In the genomic region with DNA sequence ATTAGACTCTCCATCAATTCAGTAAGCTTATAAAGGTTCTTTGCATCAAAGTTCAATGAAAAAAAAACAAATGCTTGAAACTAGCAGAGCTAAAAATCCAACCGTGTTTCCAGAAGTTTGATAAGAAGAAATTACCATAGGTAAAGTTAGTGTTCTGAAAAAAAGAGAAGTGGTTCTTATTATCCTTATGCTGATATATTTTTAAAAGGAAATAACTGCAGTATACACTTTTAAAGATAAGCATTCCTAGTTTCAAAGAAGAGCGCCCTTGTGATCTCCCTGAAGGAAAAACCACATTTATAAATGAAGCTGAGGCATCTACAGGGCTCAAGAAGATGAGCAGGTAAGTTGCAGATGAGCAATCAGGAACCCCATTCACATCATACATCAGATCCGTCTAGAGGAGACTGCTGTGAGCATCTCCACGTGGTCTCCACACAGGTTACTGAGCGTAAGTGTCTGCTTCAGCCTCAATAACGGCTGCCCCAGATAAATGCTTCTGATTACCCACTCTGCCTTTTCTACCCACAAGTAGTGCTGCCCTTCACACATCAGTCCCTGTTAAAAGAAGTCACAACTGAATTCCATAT, we compare ENCODE assay signal across 30 mouse cellular contexts.
"Had no signal": no experiment of that assay in that cellular context is flagged by ENCODE, and none has a peak within 500 bp of the region (broad histone marks: within the 10 kb centered on the region; RNA-seq: fewer than 3 reads in every experiment).

No protein-coding gene starts in this region.

- H3K9ac ChIP-seq: heart, embryonic 12.5 days; heart, embryonic 13.5 days; heart, embryonic 15.5 days; hindbrain, embryonic 12.5 days; hindbrain, embryonic 13.5 days; hindbrain, embryonic 14.5 days; hindbrain, embryonic 15.5 days; intestine, embryonic 15.5 days; kidney, embryonic 15.5 days had no signal

- H3K36me3 ChIP-seq: heart, embryonic 12.5 days; heart, embryonic 13.5 days; heart, embryonic 15.5 days; hindbrain, embryonic 10.5 days; hindbrain, embryonic 12.5 days; hindbrain, embryonic 13.5 days; hindbrain, embryonic 15.5 days; intestine, embryonic 15.5 days; kidney, embryonic 15.5 days had no signal

- H3K4me1 ChIP-seq: heart, embryonic 12.5 days; heart, embryonic 13.5 days; heart, embryonic 15.5 days; hindbrain, embryonic 10.5 days; hindbrain, embryonic 12.5 days; hindbrain, embryonic 13.5 days; hindbrain, embryonic 15.5 days; intestine, embryonic 15.5 days; kidney, embryonic 15.5 days had no signal

- H3K27me3 ChIP-seq: heart, embryonic 12.5 days; heart, embryonic 13.5 days; heart, embryonic 15.5 days; hindbrain, embryonic 12.5 days; hindbrain, embryonic 13.5 days; hindbrain, embryonic 15.5 days; intestine, embryonic 15.5 days; kidney, embryonic 15.5 days had no signal

- DNase-seq: heart, postnatal 10 days; heart, postnatal 14 days; heart, postnatal 36 days; heart, postnatal 4 days; kidney, adult 11 months; kidney, adult 18-20 months; kidney, adult 2 months; kidney, adult 8-10 months; kidney, adult 9 months; kidney, postnatal 10 days; kidney, postnatal 14 days; kidney, postnatal 25 days; kidney, postnatal 36 days; kidney, postnatal 4 days; layer of hippocampus, adult 9-11 months; layer of hippocampus, postnatal 36 days had no signal

- H3K27ac ChIP-seq: heart, embryonic 13.5 days; heart, embryonic 15.5 days; hindbrain, embryonic 10.5 days; hindbrain, embryonic 12.5 days; hindbrain, embryonic 13.5 days; hindbrain, embryonic 14.5 days; hindbrain, embryonic 15.5 days; hindbrain, postnatal 0 days; intestine, embryonic 15.5 days; kidney, embryonic 15.5 days; kidney, postnatal 0 days; layer of hippocampus, adult 2 months; left cerebral cortex, adult 2 months had no signal

- H3K9me3 ChIP-seq: heart, embryonic 12.5 days; heart, embryonic 13.5 days; heart, embryonic 15.5 days; hindbrain, embryonic 10.5 days; hindbrain, embryonic 12.5 days; hindbrain, embryonic 13.5 days; hindbrain, embryonic 15.5 days; intestine, embryonic 15.5 days; kidney, embryonic 15.5 days had no signal

- H3K4me3 ChIP-seq: heart, embryonic 12.5 days; heart, embryonic 13.5 days; heart, embryonic 15.5 days; hindbrain, embryonic 10.5 days; hindbrain, embryonic 12.5 days; hindbrain, embryonic 13.5 days; hindbrain, embryonic 15.5 days; intestine, embryonic 15.5 days; kidney, embryonic 15.5 days; layer of hippocampus, adult 2 months; left cerebral cortex, adult 2 months had no signal
